Mouse (Mus musculus) brain, adult 2 months (tissue): Measurements from ENCODE around the gene Por.

Source experiments
- DNase-seq: peaks from one replicate; pipeline ENCODE4 v3.0.0; 2011; ENCODE audit warnings: low read depth, low spot score

The Por gene

GRCm38 (mm10) chr5:135669741-135670275 lies at the start of gene Por:
Gene Por (plus strand): TSS chr5:135670033.
- no peak for DNase-seq

DNA sequence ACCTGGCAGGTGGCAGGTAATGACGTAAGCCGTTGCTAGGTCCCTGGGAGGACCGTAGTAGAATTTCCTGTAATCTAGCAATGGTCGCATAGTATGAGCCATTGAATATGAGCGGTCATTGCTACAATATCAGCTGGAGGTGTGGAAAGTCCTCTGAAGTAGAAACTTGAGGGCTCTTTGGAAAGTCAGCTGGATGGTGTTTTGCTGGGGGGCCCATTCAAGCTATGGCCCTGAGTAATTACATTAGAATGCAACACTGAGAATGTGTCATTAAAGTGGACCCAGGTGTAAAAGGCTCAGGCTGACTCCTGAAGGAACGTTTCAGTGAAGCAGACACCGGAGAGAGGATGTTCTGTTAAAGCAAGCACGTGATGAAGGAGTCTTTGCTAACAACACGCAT lies 49.3 kb upstream of the Por start:
- DNase-seq: no peak

- peak; percentile 60 for DNase-seq
Observed at GRCm38 (mm10) chr5:135621725-135622124, 48.1 kb upstream of the Por start.

DNA sequence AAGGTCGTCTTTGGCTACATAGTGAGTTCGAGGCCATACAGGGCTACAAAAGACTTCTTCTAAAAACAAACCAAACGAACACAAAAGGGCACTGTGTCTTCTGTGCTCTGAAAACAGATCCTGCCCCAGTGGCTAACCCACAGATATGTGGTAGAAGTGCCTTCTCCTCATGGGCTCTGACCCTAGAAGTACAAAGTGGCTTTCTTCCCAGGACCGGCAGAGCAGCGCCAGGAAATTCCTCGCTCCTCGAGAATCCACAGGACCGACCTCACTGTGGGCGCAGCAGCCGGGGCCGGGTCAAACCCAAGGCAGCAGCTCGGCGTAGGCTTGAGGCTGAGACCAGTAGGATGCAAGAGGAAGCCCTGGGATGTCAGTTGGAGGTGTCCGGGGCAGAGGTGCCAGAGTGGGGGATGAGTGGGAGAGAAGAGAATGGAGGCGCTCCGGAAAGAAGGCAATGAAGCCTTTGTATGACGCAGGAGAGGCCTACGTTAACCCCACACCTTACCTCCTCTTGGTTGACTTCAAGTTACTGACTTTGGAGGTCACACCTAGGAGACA lies 46.7 kb upstream of the Por start:
- no peak for DNase-seq

- no peak for DNase-seq
Observed at GRCm38 (mm10) chr5:135628916-135629315, 40.9 kb upstream of the Por start.

- DNase-seq: no peak
Observed at GRCm38 (mm10) chr5:135629401-135629800, 40.4 kb upstream of the Por start.

- peak; percentile 69 for DNase-seq
Observed at GRCm38 (mm10) chr5:135630598-135630997, 39.2 kb upstream of the Por start.

DNA sequence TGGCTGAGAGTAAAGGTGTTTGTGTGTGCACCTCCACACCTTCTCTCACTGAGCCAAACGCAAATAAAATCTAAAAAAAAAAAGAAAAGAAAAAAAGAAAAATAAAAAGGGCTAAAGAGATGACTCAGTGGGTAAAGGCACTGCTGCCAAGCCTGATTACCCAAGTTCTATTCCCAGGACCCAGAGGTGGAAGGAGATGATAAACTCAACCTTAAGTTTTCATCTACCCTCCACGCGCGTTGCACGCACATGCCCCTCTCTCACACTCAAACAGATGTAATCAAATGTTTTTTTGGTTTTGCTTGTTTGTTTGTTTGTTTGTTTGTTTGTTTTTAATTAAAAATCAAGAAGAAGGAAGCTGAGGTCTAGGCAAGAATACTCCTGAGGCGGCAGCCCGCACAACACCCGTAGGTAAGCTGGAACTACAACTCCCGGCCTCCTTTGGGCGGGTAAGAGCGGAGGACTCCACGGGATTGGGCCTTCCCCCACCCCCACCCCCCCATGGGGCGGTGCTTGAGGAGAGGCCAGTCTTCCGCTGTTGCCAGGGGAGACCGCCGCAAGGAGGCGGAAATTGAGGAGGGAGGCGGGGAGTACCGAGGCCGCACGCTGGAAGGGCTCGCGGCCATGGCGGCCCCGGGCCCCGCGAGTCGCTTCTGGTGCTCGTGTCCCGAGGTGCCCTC lies 37.6 kb upstream of the Por start, which contains the start of gene Rhbdd2:
TSS of gene Rhbdd2 (plus strand) at position 502 of the 680 bp plus-strand sequence.
- peak; percentile 99 for DNase-seq

- no peak for DNase-seq
Observed at GRCm38 (mm10) chr5:135632797-135633144, 37.1 kb upstream of the Por start.

- no peak for DNase-seq
Observed at GRCm38 (mm10) chr5:135639760-135640458, 29.9 kb upstream of the Por start.

DNA sequence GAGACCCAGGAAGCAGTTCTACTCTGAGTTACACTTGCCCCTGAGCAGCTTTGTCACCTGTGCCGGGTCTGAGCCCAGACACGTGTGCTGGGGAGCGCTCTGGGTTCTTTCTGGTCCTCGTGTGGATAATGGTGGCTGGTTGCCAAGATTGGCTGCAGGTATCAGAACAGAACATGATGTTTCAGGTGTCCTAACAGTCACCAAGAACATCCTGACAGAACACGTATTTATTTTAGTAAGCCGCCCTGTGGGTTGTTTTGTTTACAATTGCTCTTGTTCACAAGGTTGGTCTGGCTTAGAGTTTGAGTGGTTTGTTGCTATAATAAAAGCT lies 29.4 kb upstream of the Por start:
- DNase-seq: no peak

GRCm38 (mm10) chr5:135641028-135641427 lies 28.8 kb upstream of the Por start:
- DNase-seq: no peak

DNA sequence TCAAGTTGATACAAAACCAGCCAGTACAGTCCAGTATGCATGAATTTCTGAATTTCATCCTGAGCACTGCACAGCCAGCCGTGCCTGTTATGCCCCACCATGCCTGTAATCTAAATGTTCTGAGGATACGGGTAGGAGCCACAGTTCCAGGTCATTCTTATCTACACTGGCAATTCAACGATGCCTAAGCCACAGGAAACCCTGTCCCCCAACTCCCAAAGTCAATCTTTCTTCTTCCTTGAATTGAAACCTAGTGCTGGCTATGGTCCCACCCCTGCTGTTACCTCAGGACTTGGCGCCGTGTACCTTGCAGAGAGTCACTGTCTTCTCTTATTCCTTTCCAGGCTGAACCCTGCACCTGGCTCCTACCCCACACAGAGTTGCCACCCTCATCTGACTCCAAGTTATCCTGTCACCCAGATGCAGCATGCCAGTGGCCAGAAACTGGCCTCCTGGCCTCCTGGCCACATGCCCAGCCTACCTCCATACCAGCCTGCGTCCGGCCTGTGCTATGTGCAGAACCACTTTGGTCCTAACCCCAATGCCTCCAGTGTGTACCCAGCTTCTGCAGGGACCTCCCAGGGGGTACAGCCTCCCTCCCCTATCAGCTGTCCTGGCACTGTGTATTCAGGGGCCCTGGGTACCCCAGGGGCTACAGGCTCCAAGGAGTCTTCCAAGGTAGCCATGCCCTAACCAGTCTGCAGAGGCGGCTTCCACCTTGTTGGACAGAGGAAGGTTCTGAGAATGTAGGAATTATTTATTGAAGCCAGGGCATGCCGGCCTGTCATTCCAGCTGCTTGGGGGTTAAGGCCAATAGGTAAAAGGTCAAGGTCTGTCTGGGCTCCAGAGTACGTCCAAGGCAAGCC lies 26.9 kb upstream of the Por start:
- no peak for DNase-seq

- no peak for DNase-seq
Observed at GRCm38 (mm10) chr5:135643552-135643842, 26.3 kb upstream of the Por start.

- DNase-seq: no peak
Observed at GRCm38 (mm10) chr5:135643869-135644268, 26.0 kb upstream of the Por start.

DNA sequence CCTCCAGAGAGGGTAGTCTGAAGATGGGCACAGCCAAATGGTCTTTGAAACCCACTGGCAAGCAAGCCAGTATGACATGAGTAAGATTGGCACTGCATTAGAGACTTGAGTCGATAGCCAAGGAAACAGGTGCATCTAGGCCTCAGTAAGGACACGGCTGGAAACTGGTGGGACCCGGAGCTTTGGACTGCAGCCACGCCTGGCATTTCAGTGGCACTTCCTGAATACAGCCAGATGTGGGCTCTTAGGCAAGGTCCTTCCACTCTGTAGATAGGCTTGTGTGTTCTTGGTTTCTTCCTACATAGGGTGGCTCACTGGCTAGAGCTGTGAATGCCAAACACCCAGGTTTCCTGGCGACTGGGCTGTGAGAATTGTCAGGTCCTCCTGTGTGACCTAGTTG lies 24.5 kb upstream of the Por start:
- no peak for DNase-seq

DNA sequence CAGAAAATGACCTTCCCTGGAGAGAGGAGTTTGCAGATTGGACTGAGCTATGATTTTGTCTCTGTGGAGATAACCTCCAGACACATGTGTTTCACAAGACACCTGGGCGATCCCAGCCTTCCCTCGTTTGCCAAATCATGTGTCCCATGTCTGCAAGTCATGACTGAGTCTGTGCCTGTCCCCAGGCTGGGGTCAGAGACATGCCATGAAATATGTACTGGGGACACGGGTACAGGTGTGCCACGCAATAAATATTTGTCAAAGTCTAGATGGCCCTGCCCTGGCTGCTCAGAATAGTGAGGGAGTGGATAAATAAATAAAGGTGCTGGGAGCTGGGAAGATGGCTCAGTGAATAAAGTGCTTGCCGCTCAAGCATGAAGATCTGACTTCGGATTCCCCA lies 23.8 kb upstream of the Por start:
- DNase-seq: no peak

DNA sequence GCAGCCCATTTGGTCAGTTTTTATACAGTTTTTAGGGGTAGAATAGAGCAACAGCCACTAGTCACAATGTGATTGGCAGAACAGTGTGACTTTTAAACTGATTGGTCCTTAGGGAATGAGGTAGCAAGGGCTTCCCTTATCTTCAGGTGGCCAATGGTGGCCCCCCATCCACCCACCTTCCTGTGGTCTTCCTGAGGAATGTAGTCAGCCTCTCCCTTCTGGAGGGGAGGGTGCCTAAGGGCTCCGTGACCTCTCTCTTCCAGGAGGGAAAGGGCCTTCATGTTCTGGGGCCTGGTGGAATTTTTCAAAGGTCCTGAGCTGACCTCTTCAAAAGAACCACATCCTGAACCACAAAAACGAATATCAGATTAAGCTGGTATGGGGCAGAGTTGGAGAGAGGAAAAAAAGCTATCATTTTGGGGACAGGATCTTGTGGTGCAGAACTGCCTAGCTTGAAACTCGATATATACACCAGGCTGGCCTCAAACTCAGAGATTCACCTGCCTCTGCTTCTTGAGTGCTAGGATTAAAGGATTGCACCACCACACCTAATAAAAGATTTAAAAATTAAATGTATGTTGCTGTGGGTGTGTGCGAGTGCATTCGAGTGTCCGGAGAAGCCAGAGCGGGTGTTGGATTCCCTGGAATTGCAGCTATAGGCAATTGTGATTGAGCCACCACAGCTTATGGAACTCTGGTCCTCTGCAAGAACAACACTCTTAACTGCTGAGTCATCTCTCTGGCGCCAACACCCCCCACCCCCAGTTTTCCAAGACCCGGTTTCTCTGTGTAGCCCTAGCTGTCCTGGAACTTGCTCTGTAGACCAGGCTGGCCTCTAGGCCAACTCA lies 21.1 kb upstream of the Por start:
- DNase-seq: no peak

DNA sequence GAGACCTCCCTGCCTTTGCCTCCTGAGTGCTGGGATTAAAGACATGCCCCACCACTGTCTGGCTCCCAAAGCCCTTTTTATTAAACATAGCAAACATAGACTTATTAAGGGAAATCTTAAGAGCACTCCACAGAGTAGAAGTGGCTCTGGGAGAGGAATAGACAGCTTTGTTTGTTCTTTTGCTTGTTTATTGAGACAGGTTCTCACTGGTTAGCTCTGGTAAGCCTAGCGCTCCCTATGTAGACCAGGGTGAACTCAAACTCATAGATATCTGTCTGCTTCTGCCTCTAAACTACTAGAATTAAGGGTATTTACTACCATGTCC lies 20.6 kb upstream of the Por start:
- no peak for DNase-seq

- no peak for DNase-seq
Observed at GRCm38 (mm10) chr5:135651536-135651935, 18.3 kb upstream of the Por start.

DNA sequence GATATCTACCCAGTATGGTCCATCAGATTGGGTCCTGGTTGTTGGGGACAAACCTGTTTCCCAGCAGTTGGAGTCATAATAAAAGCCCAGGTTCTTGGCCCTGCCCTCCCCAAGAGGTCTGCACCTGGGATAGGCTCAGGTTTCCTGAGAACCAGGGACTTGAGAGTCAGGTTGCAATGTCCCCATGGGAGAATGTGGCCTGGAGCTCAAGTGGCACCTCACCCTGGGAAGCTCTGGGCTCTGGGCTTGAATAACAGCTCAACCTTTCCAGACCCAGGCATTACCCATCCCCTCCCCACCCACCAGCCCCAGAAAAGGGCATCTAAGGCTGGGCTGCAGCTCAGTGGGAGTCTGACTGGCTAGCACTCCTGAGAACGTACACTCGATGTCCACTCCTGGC lies 16.6 kb upstream of the Por start:
- DNase-seq: no peak

DNA sequence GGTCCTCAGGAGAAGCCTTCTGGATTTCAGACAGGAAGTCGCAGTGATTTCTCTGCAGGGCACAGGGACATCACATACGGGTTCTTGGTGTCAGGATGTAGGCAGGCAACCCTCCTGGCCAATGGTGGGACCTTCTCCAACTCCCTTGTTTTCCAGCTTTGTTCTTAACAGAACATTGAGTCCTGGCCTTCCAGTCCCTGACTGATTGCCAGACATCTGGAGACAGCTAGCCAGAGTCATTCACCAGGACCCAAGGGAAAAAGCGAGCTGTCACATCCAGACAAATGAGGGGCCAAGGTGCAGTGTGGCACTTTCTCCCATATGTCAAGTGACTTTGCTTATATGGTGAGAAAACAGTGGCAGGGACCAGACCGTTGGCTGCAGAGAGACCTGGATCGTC lies 13.8 kb upstream of the Por start:
- DNase-seq: no peak
